Mouse (Mus musculus) inflammation-experienced regulatory T-cells, adult 6 months (primary cell): ENCODE results near the gene Shld2. TPM values are rescaled to one million over a fixed set of nuclear protein-coding genes. Genes with fewer than 3 reads are reported as not detected.
A peak's percentile ranks its signal among the peaks of the same experiment; 100 is the strongest.

Experiments used
- ATAC-seq: one replicate; pipeline ENCODE4 v1.8.0; 2017
- polyA plus RNA-seq, 3 experiments: library from polyadenylated mRNA; unstranded; fragments of 100-300 nt; shearing (Covaris generic); gene quantifications; one replicate each; pipeline ENCODE4 v1.2.1; 2017

Gene Shld2
- 10 to 100 TPM in 1 of 3 experiments, 1 to 10 TPM in 2; 6.5 to 11.2 (median 9.5) TPM for polyA plus RNA-seq

GRCm38 (mm10) chr14:34310234-34310965 is at the start of gene Shld2, which contains the start of gene Glud1:
Gene Shld2, minus strand, starts transcription at chr14:34310493.
Gene Glud1, plus strand, starts transcription at chr14:34310727.
- peak; percentile 83 for ATAC-seq

GRCm38 (mm10) chr14:34359676-34360244 is 49.5 kb upstream of the Shld2 start:
- no peak for ATAC-seq

GRCm38 (mm10) chr14:34357671-34358455 is 47.6 kb upstream of the Shld2 start:
- ATAC-seq, result no peak

GRCm38 (mm10) chr14:34355301-34355700 is 45.0 kb upstream of the Shld2 start, which contains the start of gene Fam25c:
Gene Fam25c, minus strand, starts transcription at chr14:34355433.
- no peak for ATAC-seq

GRCm38 (mm10) chr14:34354456-34354855 is 44.2 kb upstream of the Shld2 start:
- ATAC-seq, result no peak

- ATAC-seq, result no peak
These were observed 43.0 kb upstream of the Shld2 start for GRCm38 (mm10) chr14:34353326-34353725.

- ATAC-seq, result no peak
These were observed 42.2 kb upstream of the Shld2 start for GRCm38 (mm10) chr14:34352523-34352922.

- no peak for ATAC-seq
These were observed 41.4 kb upstream of the Shld2 start for GRCm38 (mm10) chr14:34351660-34352059.

GRCm38 (mm10) chr14:34349007-34349406 is 38.7 kb upstream of the Shld2 start:
- no peak for ATAC-seq

- ATAC-seq, result no peak
These were observed 38.0 kb upstream of the Shld2 start for GRCm38 (mm10) chr14:34348301-34348700.

- ATAC-seq, result no peak
These were observed 36.8 kb upstream of the Shld2 start for GRCm38 (mm10) chr14:34347084-34347483.

GRCm38 (mm10) chr14:34345771-34346566 is 35.7 kb upstream of the Shld2 start:
- ATAC-seq, result no peak

- no peak for ATAC-seq
These were observed 34.1 kb upstream of the Shld2 start for GRCm38 (mm10) chr14:34344361-34344760.

- no peak for ATAC-seq
These were observed 32.8 kb upstream of the Shld2 start for GRCm38 (mm10) chr14:34343078-34343477.

- ATAC-seq, result no peak
These were observed 31.7 kb upstream of the Shld2 start for GRCm38 (mm10) chr14:34341993-34342392.

GRCm38 (mm10) chr14:34339446-34339845 is 29.2 kb upstream of the Shld2 start:
- no peak for ATAC-seq

GRCm38 (mm10) chr14:34332476-34332875 is 22.2 kb upstream of the Shld2 start:
- ATAC-seq, result no peak

GRCm38 (mm10) chr14:34331886-34332285 is 21.6 kb upstream of the Shld2 start:
- ATAC-seq, result no peak

GRCm38 (mm10) chr14:34330657-34331158 is 20.4 kb upstream of the Shld2 start:
- ATAC-seq, result no peak

- ATAC-seq, result no peak
These were observed 17.3 kb upstream of the Shld2 start for GRCm38 (mm10) chr14:34327618-34328017.

- ATAC-seq, result no peak
These were observed 16.3 kb upstream of the Shld2 start for GRCm38 (mm10) chr14:34326606-34327005.

- ATAC-seq, result no peak
These were observed 13.3 kb upstream of the Shld2 start for GRCm38 (mm10) chr14:34323576-34324085.
